Mouse (Mus musculus): ENCODE results near the gene Traf3. TPM values are rescaled to one million over a fixed set of nuclear protein-coding genes. Genes with fewer than 3 reads are reported as not detected.

Gene Traf3
- polyA plus RNA-seq, 1 experiment = 12.2 TPM

DNA sequence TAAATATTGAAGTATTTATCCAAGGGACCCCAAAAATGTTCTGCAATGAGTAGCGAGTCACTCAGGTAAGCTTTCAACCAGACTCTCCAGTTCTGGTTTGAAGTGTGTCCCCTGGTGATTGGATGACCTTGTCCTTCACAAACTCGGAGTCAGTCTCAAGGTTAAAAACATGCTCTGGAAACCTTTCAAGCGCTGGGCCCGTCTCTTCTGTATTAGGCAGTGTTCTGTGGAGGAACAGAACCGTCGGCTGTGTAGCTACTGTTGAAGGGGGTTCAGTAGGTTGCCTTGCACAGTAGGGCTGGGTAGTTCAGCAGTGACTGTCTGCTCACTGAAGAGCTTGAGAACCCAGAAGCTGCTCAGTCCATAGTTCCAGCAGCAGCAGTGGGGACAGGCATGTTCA is 11.5 kb upstream of the Traf3 start:
- peak; percentile 27 for DNase-seq
- no peak for TF ChIP-seq CTCF (conservative IDR thresholded peaks at IDR 0.05; ENCODE audit: insufficient read depth, insufficient read length, low read depth, low read length)
- TF ChIP-seq POLR2A (IDR thresholded peaks at IDR 0.05; ENCODE audit: low read depth, low read length) = no peak
- 82% methylated on average over 6 of the region's 6 CpGs for WGBS
- Histone ChIP-seq H3K27ac (ENCODE audit: insufficient read depth, low read depth, low read length) (no peak overlapping the region), H3K27me3 (replicated peaks; ENCODE audit: control insufficient read depth, insufficient read depth, low read length) (no peaks in the 10 kb centered on the region), H3K36me3 (ENCODE audit: control insufficient read depth, insufficient read depth, low read length) (no peaks in the 10 kb centered on the region), H3K4me1 (ENCODE audit: control insufficient read depth, insufficient read depth, low read length) (no peaks in the 10 kb centered on the region; the same call in 1 of the 2 replicates), H3K4me3 (ENCODE audit: insufficient read depth, low read depth, low read length) (no peak overlapping the region)

DNA sequence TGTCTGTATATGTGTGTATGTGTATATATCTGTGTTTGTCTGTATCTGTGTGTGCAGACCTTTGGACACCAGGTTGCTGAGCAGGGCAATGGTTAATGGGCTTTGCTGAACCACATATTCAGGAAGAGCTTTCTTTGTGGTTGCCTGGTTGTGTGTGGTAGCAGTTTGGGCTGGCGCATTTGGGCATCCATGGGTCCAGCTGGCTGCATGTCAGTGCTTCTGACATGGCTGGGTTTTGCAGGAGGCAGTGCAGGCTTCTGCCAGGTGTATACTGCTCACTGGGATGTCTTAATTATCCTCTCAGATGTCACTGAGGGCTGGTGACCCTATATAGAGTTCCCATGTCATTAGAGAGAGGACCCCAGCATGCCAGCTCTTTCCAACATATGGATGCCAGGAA is 10.4 kb upstream of the Traf3 start:
- no peak for DNase-seq
- Histone ChIP-seq H3K4me1 (ENCODE audit: control insufficient read depth, insufficient read depth, low read length) (no peaks in the 10 kb centered on the region; the same call in 1 of the 2 replicates), H3K36me3 (ENCODE audit: control insufficient read depth, insufficient read depth, low read length) (no peaks in the 10 kb centered on the region), H3K4me3 (ENCODE audit: insufficient read depth, low read depth, low read length) (no peak overlapping the region), H3K27ac (ENCODE audit: insufficient read depth, low read depth, low read length) (no peak overlapping the region), H3K27me3 (replicated peaks; ENCODE audit: control insufficient read depth, insufficient read depth, low read length) (no peaks in the 10 kb centered on the region)
- TF ChIP-seq POLR2A (IDR thresholded peaks at IDR 0.05; ENCODE audit: low read depth, low read length) = no peak
- no peak for TF ChIP-seq CTCF (conservative IDR thresholded peaks at IDR 0.05; ENCODE audit: insufficient read depth, insufficient read length, low read depth, low read length)
- WGBS = 95% methylated on average over 1 of the region's 1 CpGs

DNA sequence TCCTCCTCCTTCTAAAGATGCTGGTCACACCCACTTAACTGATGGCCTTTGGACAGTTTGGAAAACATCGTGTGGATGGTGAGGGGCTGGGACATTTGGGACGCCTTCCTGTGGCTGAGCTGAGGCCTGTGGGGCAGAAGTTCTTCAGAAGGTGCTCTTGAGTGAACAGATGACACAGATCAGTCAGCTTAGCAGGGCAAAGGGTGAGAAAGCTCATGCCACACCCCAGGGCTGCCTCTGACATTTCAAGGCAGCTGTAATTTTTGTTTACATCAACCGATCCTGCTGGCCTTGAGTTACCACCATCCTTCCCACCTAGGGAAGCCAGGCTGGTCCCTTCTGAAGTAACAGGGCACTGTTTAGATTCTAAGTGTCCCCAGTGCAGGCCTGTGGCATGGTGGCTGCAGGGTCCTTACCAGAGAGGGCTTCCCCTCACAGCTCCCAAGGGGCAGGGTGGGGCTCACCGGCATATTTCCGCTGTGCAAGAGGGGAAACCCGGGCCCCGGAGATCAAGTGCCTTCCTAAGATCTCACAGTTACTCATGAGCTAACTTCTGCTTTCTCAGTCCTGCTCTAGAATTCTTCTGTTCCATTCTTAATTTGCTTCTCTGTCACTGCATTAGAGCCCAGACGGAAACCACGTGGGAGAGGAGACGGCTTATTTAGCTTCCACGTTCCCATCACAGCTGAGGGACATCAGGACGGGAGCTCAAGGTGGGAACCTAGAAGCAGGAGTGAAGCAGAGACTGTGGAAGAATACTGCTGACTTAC is 6.3 kb upstream of the Traf3 start:
- WGBS = 57% methylated on average over 12 of the region's 12 CpGs
- Histone ChIP-seq H3K4me1 (ENCODE audit: control insufficient read depth, insufficient read depth, low read length) (peaks cover 3% of the 10 kb centered on the region; the same call in 1 of the 2 replicates), H3K27me3 (replicated peaks; ENCODE audit: control insufficient read depth, insufficient read depth, low read length) (no peaks in the 10 kb centered on the region), H3K4me3 (ENCODE audit: insufficient read depth, low read depth, low read length) (no peak overlapping the region), H3K36me3 (ENCODE audit: control insufficient read depth, insufficient read depth, low read length) (no peaks in the 10 kb centered on the region), H3K27ac (ENCODE audit: insufficient read depth, low read depth, low read length) (no peak overlapping the region)
- peak; percentile 8 for DNase-seq
- TF ChIP-seq CTCF (conservative IDR thresholded peaks at IDR 0.05; ENCODE audit: insufficient read depth, insufficient read length, low read depth, low read length) (no peak), POLR2A (IDR thresholded peaks at IDR 0.05; ENCODE audit: low read depth, low read length) (no peak)

- Histone ChIP-seq H3K27me3 (replicated peaks; ENCODE audit: control insufficient read depth, insufficient read depth, low read length) (no peaks in the 10 kb centered on the region), H3K4me1 (ENCODE audit: control insufficient read depth, insufficient read depth, low read length) (0 out of 2 replicates have a peak, but pooled peaks cover 3% of the 10 kb centered on the region), H3K4me3 (ENCODE audit: insufficient read depth, low read depth, low read length) (no peak overlapping the region), H3K36me3 (ENCODE audit: control insufficient read depth, insufficient read depth, low read length) (no peaks in the 10 kb centered on the region), H3K27ac (ENCODE audit: insufficient read depth, low read depth, low read length) (no peak overlapping the region)
- TF ChIP-seq POLR2A (IDR thresholded peaks at IDR 0.05; ENCODE audit: low read depth, low read length) = no peak
- TF ChIP-seq CTCF (conservative IDR thresholded peaks at IDR 0.05; ENCODE audit: insufficient read depth, insufficient read length, low read depth, low read length) = no peak
- no peak for DNase-seq
- 96% methylated on average over 10 of the region's 10 CpGs for WGBS
These were observed 5.3 kb upstream of the Traf3 start for GRCm38 (mm10) chr12:111160871-111161270.

- WGBS = 32% methylated on average over 7 of the region's 7 CpGs
- no peak for TF ChIP-seq CTCF (conservative IDR thresholded peaks at IDR 0.05; ENCODE audit: insufficient read depth, insufficient read length, low read depth, low read length)
- TF ChIP-seq POLR2A (IDR thresholded peaks at IDR 0.05; ENCODE audit: low read depth, low read length) = no peak
These were observed 4.2 kb upstream of the Traf3 start for GRCm38 (mm10) chr12:111161943-111162311.

GRCm38 (mm10) chr12:111162312-111163061 is 3.7 kb upstream of the Traf3 start:
- no peak for TF ChIP-seq CTCF (conservative IDR thresholded peaks at IDR 0.05; ENCODE audit: insufficient read depth, insufficient read length, low read depth, low read length)
- no peak for TF ChIP-seq POLR2A (IDR thresholded peaks at IDR 0.05; ENCODE audit: low read depth, low read length)
- 26% methylated on average over 16 of the region's 16 CpGs for WGBS
- H3K27me3 ChIP-seq (replicated peaks; ENCODE audit: control insufficient read depth, insufficient read depth, low read length) = no peaks in the 10 kb centered on the region
- DNase-seq = peak; percentile 47
- H3K27ac ChIP-seq (ENCODE audit: insufficient read depth, low read depth, low read length) = no peak overlapping the region
- no peaks in the 10 kb centered on the region for H3K36me3 ChIP-seq (ENCODE audit: control insufficient read depth, insufficient read depth, low read length)
- H3K4me3 ChIP-seq (ENCODE audit: insufficient read depth, low read depth, low read length) = peak overlapping the region; percentile 26; the same call in 1 of the 2 replicates
- peaks cover 3% of the 10 kb centered on the region; the same call in 1 of the 2 replicates for H3K4me1 ChIP-seq (ENCODE audit: control insufficient read depth, insufficient read depth, low read length)

More at GRCm38 (mm10) chr12:111161943-111162311, 4.2 kb upstream of the Traf3 start:
- Histone ChIP-seq H3K4me3 (ENCODE audit: insufficient read depth, low read depth, low read length) (no peak overlapping the region), H3K4me1 (ENCODE audit: control insufficient read depth, insufficient read depth, low read length) (0 out of 2 replicates have a peak, but pooled peaks cover 3% of the 10 kb centered on the region), H3K27ac (ENCODE audit: insufficient read depth, low read depth, low read length) (no peak overlapping the region), H3K27me3 (replicated peaks; ENCODE audit: control insufficient read depth, insufficient read depth, low read length) (no peaks in the 10 kb centered on the region), H3K36me3 (ENCODE audit: control insufficient read depth, insufficient read depth, low read length) (no peaks in the 10 kb centered on the region)
- DNase-seq = peak; percentile 63

DNA sequence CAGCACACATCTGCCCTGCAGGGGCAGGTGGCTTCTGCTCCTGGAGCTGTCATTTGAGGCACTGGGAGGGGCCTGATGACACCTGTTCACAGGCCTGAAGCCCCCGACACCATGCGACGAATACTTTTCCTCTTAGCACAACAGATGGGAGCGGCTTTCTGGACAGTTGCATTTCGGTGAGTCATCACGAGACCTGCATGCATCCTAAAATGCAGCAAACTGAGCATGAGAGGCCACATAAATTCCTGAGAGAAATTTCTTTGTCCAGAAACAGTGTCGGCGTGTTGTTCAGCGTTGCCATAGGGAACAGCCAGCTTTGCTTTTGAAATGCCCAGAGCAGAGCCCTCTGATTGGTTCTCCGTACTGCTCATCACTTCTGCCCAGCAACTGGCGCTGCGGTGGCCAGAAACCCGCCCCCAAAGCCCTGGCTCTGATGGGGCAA is 1.8 kb upstream of the Traf3 start:
- peak; percentile 96 for DNase-seq
- Histone ChIP-seq H3K36me3 (ENCODE audit: control insufficient read depth, insufficient read depth, low read length) (no peaks in the 10 kb centered on the region), H3K27ac (ENCODE audit: insufficient read depth, low read depth, low read length) (no peak overlapping the region), H3K27me3 (replicated peaks; ENCODE audit: control insufficient read depth, insufficient read depth, low read length) (no peaks in the 10 kb centered on the region), H3K4me1 (ENCODE audit: control insufficient read depth, insufficient read depth, low read length) (peaks cover 3% of the 10 kb centered on the region; the same call in 1 of the 2 replicates), H3K4me3 (ENCODE audit: insufficient read depth, low read depth, low read length) (peak overlapping the region; percentile 46)
- TF ChIP-seq CTCF (conservative IDR thresholded peaks at IDR 0.05; ENCODE audit: insufficient read depth, insufficient read length, low read depth, low read length) = no peak
- no peak for TF ChIP-seq POLR2A (IDR thresholded peaks at IDR 0.05; ENCODE audit: low read depth, low read length)
- WGBS = 7% methylated on average over 13 of the region's 13 CpGs
